ENCODE assay signal across 8 mouse cellular contexts in the genomic region with DNA sequence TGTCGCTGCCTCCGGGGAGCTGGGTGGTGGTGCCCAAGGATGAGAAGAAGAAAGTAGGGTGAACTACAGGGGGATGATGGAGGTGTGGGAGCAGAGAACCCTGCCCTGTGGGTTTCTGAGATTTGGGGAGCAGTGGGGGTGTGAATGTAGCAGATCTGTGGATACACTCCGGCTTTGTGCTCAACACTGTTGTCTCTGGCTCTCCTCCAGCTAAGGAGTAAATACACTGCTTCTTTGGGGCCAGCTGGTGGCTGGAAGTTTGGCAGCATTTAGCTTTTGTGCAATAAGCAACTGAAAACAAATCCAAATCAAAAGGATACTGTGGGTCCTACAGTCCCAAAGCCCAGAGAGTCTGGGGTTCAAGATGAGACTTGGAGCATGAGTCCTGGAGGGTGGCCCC. TPM values are rescaled to one million over a fixed set of nuclear protein-coding genes. Genes with fewer than 3 reads are reported as not detected.
A peak's percentile ranks its signal among the peaks of the same experiment; 100 is the strongest.
DNase-seq lines count a peak whose midpoint lies in the region; ATAC-seq and TF ChIP-seq lines count a peak whose summit lies in the region.

No protein-coding gene starts in this region.

- no peak for ATAC-seq in heart, embryonic 11.5 days (replicated peaks; ENCODE audit: insufficient number of reproducible peaks, low FRiP score, low TSS enrichment)
- ATAC-seq in liver, postnatal 0 days, result peak; percentile 43
- ATAC-seq in liver, embryonic 11.5 days (replicated peaks; ENCODE audit: low FRiP score), result no peak
- peak; percentile 62 for ATAC-seq in forebrain, postnatal 0 days
- ATAC-seq in megakaryocyte-erythroid progenitor cell, adult 5-6 weeks (replicated peaks; ENCODE audit: low FRiP score, low TSS enrichment, poor library complexity, severe bottlenecking), result 0 out of 2 replicates have a peak, but pooled peaks have one; percentile 5
- no peak; the same call in 1 of the 2 replicates for ATAC-seq in monocyte, adult 5-6 weeks (replicated peaks; ENCODE audit: insufficient number of reproducible peaks, low FRiP score, low TSS enrichment, poor library complexity, severe bottlenecking)

- H3K9me3 ChIP-seq in heart, embryonic 11.5 days (replicated peaks; ENCODE audit: control insufficient read depth, low read length), result no peaks in the 10 kb centered on the region
- no peaks in the 10 kb centered on the region for H3K9me3 ChIP-seq in liver, postnatal 0 days (ENCODE audit: low read length)
- no peaks in the 10 kb centered on the region for H3K9me3 ChIP-seq in liver, embryonic 11.5 days (ENCODE audit: control insufficient read depth, low read length)
- H3K9me3 ChIP-seq in forebrain, postnatal 0 days (ENCODE audit: low read length), result no peaks in the 10 kb centered on the region

- 74% methylated on average over 3 of the region's 3 CpGs for WGBS in heart, embryonic 11.5 days (ENCODE audit: insufficient replicate concordance)
- 57% methylated on average over 3 of the region's 3 CpGs for whole genome bisulfite sequencing in liver, postnatal 0 days (ENCODE audit: insufficient replicate concordance)
- 77% methylated on average over 3 of the region's 3 CpGs for WGBS in liver, embryonic 11.5 days
- WGBS in forebrain, postnatal 0 days, result 59% methylated on average over 3 of the region's 3 CpGs

- DNase-seq in heart, adult 18-20 months, result peak; percentile 56 to 58
- no peak for DNase-seq in liver, postnatal 0 days
- no peak for DNase-seq in liver, embryonic 11.5 days (ENCODE audit: low spot score)
- peak; percentile 65 for DNase-seq in forebrain, postnatal 0 days
- no peak for DNase-seq in gastrocnemius, adult 8-10 months (ENCODE audit: low spot score in 2 of 2)

- H3K36me3 ChIP-seq in heart, embryonic 11.5 days (ENCODE audit: control insufficient read depth, insufficient read depth, low read length), result no peaks in the 10 kb centered on the region
- H3K36me3 ChIP-seq in liver, postnatal 0 days (replicated peaks; ENCODE audit: insufficient read depth, low read length), result no peaks in the 10 kb centered on the region; the same call in 1 of the 2 replicates
- H3K36me3 ChIP-seq in liver, embryonic 11.5 days (ENCODE audit: control insufficient read depth, insufficient read depth, low read length), result no peaks in the 10 kb centered on the region; the same call in 1 of the 2 replicates
- H3K36me3 ChIP-seq in forebrain, postnatal 0 days (ENCODE audit: insufficient read depth), result no peaks in the 10 kb centered on the region

- H3K27ac ChIP-seq in heart, embryonic 11.5 days (ENCODE audit: low read depth, low read length), result no peak overlapping the region
- H3K27ac ChIP-seq in liver, postnatal 0 days (ENCODE audit: low read depth), result no peak overlapping the region
- H3K27ac ChIP-seq in liver, embryonic 11.5 days (ENCODE audit: low read depth, low read length), result no peak overlapping the region
- H3K27ac ChIP-seq in forebrain, postnatal 0 days (ENCODE audit: low read depth, low read length), result no peak overlapping the region

- no peak for TF ChIP-seq EP300 in liver, postnatal 0 days (IDR thresholded peaks at IDR 0.05; ENCODE audit: low read depth)

- H3K4me2 ChIP-seq in heart, embryonic 11.5 days, result no peak overlapping the region
- no peak overlapping the region for H3K4me2 ChIP-seq in liver, postnatal 0 days (ENCODE audit: low read depth, low read length)
- H3K4me2 ChIP-seq in liver, embryonic 11.5 days, result no peak overlapping the region
- H3K4me2 ChIP-seq in forebrain, postnatal 0 days (ENCODE audit: low read depth), result no peak overlapping the region

- 0 out of 2 replicates have a peak, but pooled peaks cover 2% of the 10 kb centered on the region for H3K4me1 ChIP-seq in heart, embryonic 11.5 days (ENCODE audit: control insufficient read depth, insufficient read depth, low read length)
- H3K4me1 ChIP-seq in liver, postnatal 0 days (ENCODE audit: insufficient read depth), result peaks cover 3% of the 10 kb centered on the region; the same call in 1 of the 2 replicates
- H3K4me1 ChIP-seq in liver, embryonic 11.5 days (replicated peaks; ENCODE audit: control insufficient read depth, insufficient read depth, low read length), result no peaks in the 10 kb centered on the region; the same call in 1 of the 2 replicates
- 0 out of 2 replicates have a peak, but pooled peaks cover 2% of the 10 kb centered on the region for H3K4me1 ChIP-seq in forebrain, postnatal 0 days (ENCODE audit: insufficient read depth)

- no peak for TF ChIP-seq CTCF in liver, postnatal 0 days (IDR thresholded peaks at IDR 0.05; ENCODE audit: low read depth)
- TF ChIP-seq CTCF in forebrain, postnatal 0 days (IDR thresholded peaks at IDR 0.05; ENCODE audit: low read depth), result no peak

- no peak overlapping the region for H3K4me3 ChIP-seq in heart, embryonic 11.5 days (ENCODE audit: low read depth, low read length)
- H3K4me3 ChIP-seq in liver, postnatal 0 days (ENCODE audit: low read depth, low read length), result no peak overlapping the region
- H3K4me3 ChIP-seq in liver, embryonic 11.5 days (ENCODE audit: low read depth, low read length), result no peak overlapping the region
- no peak overlapping the region for H3K4me3 ChIP-seq in forebrain, postnatal 0 days (ENCODE audit: low read depth, low read length)

- peaks cover 7% of the 10 kb centered on the region; the same call in 1 of the 2 replicates for H3K27me3 ChIP-seq in heart, embryonic 11.5 days (ENCODE audit: control insufficient read depth, insufficient read depth, low read length)
- H3K27me3 ChIP-seq in liver, postnatal 0 days (ENCODE audit: insufficient read depth, low read length), result no peaks in the 10 kb centered on the region
- H3K27me3 ChIP-seq in liver, embryonic 11.5 days (replicated peaks; ENCODE audit: control insufficient read depth, insufficient read depth, low read length), result no peaks in the 10 kb centered on the region; the same call in none of the 2 replicates
- H3K27me3 ChIP-seq in forebrain, postnatal 0 days (ENCODE audit: insufficient read depth, low read length), result no peaks in the 10 kb centered on the region

- no peak overlapping the region for H3K9ac ChIP-seq in heart, embryonic 11.5 days (ENCODE audit: low read depth, low read length)
- H3K9ac ChIP-seq in liver, postnatal 0 days (replicated peaks), result no peak overlapping the region
- no peak overlapping the region for H3K9ac ChIP-seq in liver, embryonic 11.5 days (ENCODE audit: low read depth, low read length)
- H3K9ac ChIP-seq in forebrain, postnatal 0 days, result no peak overlapping the region

RNA-seq across cellular contexts. Expression of gene Cep170b, which starts 6.3 kb away (rescaled TPM):
- 10 to 100 TPM; 10.1 to 11.1 TPM for total RNA-seq in heart, adult 18-20 months (2021)
- 2.6 and 3.1 TPM in 2 replicates for polyA plus RNA-seq in heart, embryonic 11.5 days (2014; fragmentation: Nextera tagmentation; extraction: Ambion mirVana)
- polyA plus RNA-seq in liver, postnatal 0 days (2015; fragmentation: Nextera tagmentation; extraction: Ambion mirVana), result 4.0 and 4.8 TPM in 2 replicates
- polyA plus RNA-seq in liver, embryonic 11.5 days (2014; fragmentation: Nextera tagmentation; extraction: Ambion mirVana), result 7.9 and 8.0 TPM in 2 replicates
- total RNA-seq in forebrain, postnatal 0 days (2014; rRNA removed), result 67.0 and 86.7 TPM in 2 replicates
- polyA plus RNA-seq in forebrain, postnatal 0 days (2015; fragmentation: Nextera tagmentation; extraction: Ambion mirVana), result 22.4 and 31.6 TPM in 2 replicates
- total RNA-seq in megakaryocyte-erythroid progenitor cell, adult 5-6 weeks (2014; fragmentation: Nextera tagmentation), result 0.07 and 2.0 TPM in 2 replicates
- 0.11 and 20.5 TPM in 2 replicates for total RNA-seq in megakaryocyte-erythroid progenitor cell, adult 5-6 weeks (2017)
- 0.29 to 0.43 TPM in 2 of 3 replicates, not detected in the other for total RNA-seq in monocyte, adult 5-6 weeks (2017)
- 10 to 100 TPM in 3 of 4 experiments, 1 to 10 TPM in 1; 9.8 to 18.4 (median 12.5) TPM for total RNA-seq in gastrocnemius, adult 8-10 months (2022)

RNA-seq across cellular contexts. Expression of gene Zbtb42, which starts 35.4 kb away (rescaled TPM):
- total RNA-seq in heart, adult 18-20 months (2021), result 1 to 10 TPM; 3.6 to 4.9 TPM
- 2.8 and 4.2 TPM in 2 replicates for polyA plus RNA-seq in heart, embryonic 11.5 days (2014; fragmentation: Nextera tagmentation; extraction: Ambion mirVana)
- 1.3 and 1.6 TPM in 2 replicates for polyA plus RNA-seq in liver, postnatal 0 days (2015; fragmentation: Nextera tagmentation; extraction: Ambion mirVana)
- polyA plus RNA-seq in liver, embryonic 11.5 days (2014; fragmentation: Nextera tagmentation; extraction: Ambion mirVana), result 0.96 and 1.7 TPM in 2 replicates
- total RNA-seq in forebrain, postnatal 0 days (2014; rRNA removed), result 1.0 and 3.5 TPM in 2 replicates
- polyA plus RNA-seq in forebrain, postnatal 0 days (2015; fragmentation: Nextera tagmentation; extraction: Ambion mirVana), result 0.77 and 1.2 TPM in 2 replicates
- total RNA-seq in megakaryocyte-erythroid progenitor cell, adult 5-6 weeks (2014; fragmentation: Nextera tagmentation), result 0.33 and 0.67 TPM in 2 replicates
- total RNA-seq in megakaryocyte-erythroid progenitor cell, adult 5-6 weeks (2017), result 0.11 and 6.8 TPM in 2 replicates
- 4.3 to 8.3 TPM (median 5.6 TPM) in 3 replicates for total RNA-seq in monocyte, adult 5-6 weeks (2017)
- total RNA-seq in gastrocnemius, adult 8-10 months (2022), result under 1 TPM; 0.48 to 0.90 (median 0.58) TPM

RNA-seq across cellular contexts. Expression of gene Akt1, which starts 39.3 kb away (rescaled TPM):
- 100 to 1,000 TPM; 182 to 193 TPM for total RNA-seq in heart, adult 18-20 months (2021)
- 94.2 and 108 TPM in 2 replicates for polyA plus RNA-seq in heart, embryonic 11.5 days (2014; fragmentation: Nextera tagmentation; extraction: Ambion mirVana)
- polyA plus RNA-seq in liver, postnatal 0 days (2015; fragmentation: Nextera tagmentation; extraction: Ambion mirVana), result 26.7 and 29.3 TPM in 2 replicates
- 54.9 and 62.9 TPM in 2 replicates for polyA plus RNA-seq in liver, embryonic 11.5 days (2014; fragmentation: Nextera tagmentation; extraction: Ambion mirVana)
- 213 and 215 TPM in 2 replicates for total RNA-seq in forebrain, postnatal 0 days (2014; rRNA removed)
- 117 TPM in 2 replicates for polyA plus RNA-seq in forebrain, postnatal 0 days (2015; fragmentation: Nextera tagmentation; extraction: Ambion mirVana)
- 101 and 119 TPM in 2 replicates for total RNA-seq in megakaryocyte-erythroid progenitor cell, adult 5-6 weeks (2014; fragmentation: Nextera tagmentation)
- total RNA-seq in megakaryocyte-erythroid progenitor cell, adult 5-6 weeks (2017), result 42.9 and 71.8 TPM in 2 replicates
- 151 to 190 TPM (median 176 TPM) in 3 replicates for total RNA-seq in monocyte, adult 5-6 weeks (2017)
- total RNA-seq in gastrocnemius, adult 8-10 months (2022), result 10 to 100 TPM; 41.6 to 42.5 (median 42.0) TPM

RNA-seq across cellular contexts. Expression of gene Pld4, which starts 46.5 kb away (rescaled TPM):
- 1 to 10 TPM; 6.0 to 7.8 TPM for total RNA-seq in heart, adult 18-20 months (2021)
- polyA plus RNA-seq in heart, embryonic 11.5 days (2014; fragmentation: Nextera tagmentation; extraction: Ambion mirVana), result 1.5 and 1.7 TPM in 2 replicates
- 20.9 and 22.4 TPM in 2 replicates for polyA plus RNA-seq in liver, postnatal 0 days (2015; fragmentation: Nextera tagmentation; extraction: Ambion mirVana)
- polyA plus RNA-seq in liver, embryonic 11.5 days (2014; fragmentation: Nextera tagmentation; extraction: Ambion mirVana), result 6.3 and 7.4 TPM in 2 replicates
- total RNA-seq in forebrain, postnatal 0 days (2014; rRNA removed), result 6.2 and 7.3 TPM in 2 replicates
- 8.0 and 8.1 TPM in 2 replicates for polyA plus RNA-seq in forebrain, postnatal 0 days (2015; fragmentation: Nextera tagmentation; extraction: Ambion mirVana)
- 1.2 TPM in 1 of 2 replicates, not detected in the other for total RNA-seq in megakaryocyte-erythroid progenitor cell, adult 5-6 weeks (2014; fragmentation: Nextera tagmentation)
- total RNA-seq in megakaryocyte-erythroid progenitor cell, adult 5-6 weeks (2017), result 0.14 and 0.46 TPM in 2 replicates
- total RNA-seq in monocyte, adult 5-6 weeks (2017), result 311 to 369 TPM (median 334 TPM) in 3 replicates
- total RNA-seq in gastrocnemius, adult 8-10 months (2022), result 1 to 10 TPM in 3 of 4 experiments, under 1 TPM in 1; 0.48 to 2.5 (median 1.7) TPM

Comparison
In these comparisons a context has a peak if more than half of its experiments do, and no peak if none do; other contexts are left out.
1. ATAC-seq: peak in liver, postnatal 0 days (single experiment), forebrain, postnatal 0 days (single experiment) and megakaryocyte-erythroid progenitor cell, adult 5-6 weeks (single experiment); none in heart, embryonic 11.5 days (single experiment), liver, embryonic 11.5 days (single experiment) and monocyte, adult 5-6 weeks (single experiment).
2. DNase-seq: peak in heart, adult 18-20 months (2 of 2) and forebrain, postnatal 0 days (single experiment); none in liver, postnatal 0 days (single experiment), liver, embryonic 11.5 days (single experiment) and gastrocnemius, adult 8-10 months (0 of 2).